Mouse (Mus musculus) embryonic facial prominence, embryonic 10.5 days (tissue): Measurements from ENCODE around the gene Cstad. TPM values are rescaled to one million over a fixed set of nuclear protein-coding genes. Genes with fewer than 3 reads are reported as not detected.
A peak's percentile ranks its signal among the peaks of the same experiment; 100 is the strongest.

Experiments
- DNase-seq: peaks from one replicate; pipeline ENCODE4 v3.0.0-alpha.2; 2017; ENCODE audit warnings: low spot score
- H3K27ac ChIP-seq: fragments of 300-500 bp; sonication (generic); replicated peaks from 2 replicates; pipeline ENCODE4 v1.5.1; 2016; ENCODE audit warnings: mild to moderate bottlenecking
- H3K27me3 ChIP-seq: fragments of 300-500 bp; sonication (generic); replicated peaks from 2 replicates; pipeline ENCODE4 v1.6.1; 2016; ENCODE audit warnings: low read depth, mild to moderate bottlenecking; ENCODE audit not compliant: poor library complexity, severe bottlenecking
- H3K36me3 ChIP-seq: fragments of 300-500 bp; sonication (generic); replicated peaks from 2 replicates; pipeline ENCODE4 v1.6.1; 2016; ENCODE audit warnings: mild to moderate bottlenecking, moderate library complexity
- H3K4me1 ChIP-seq: fragments of 300-500 bp; sonication (generic); 2 replicates; pipeline ENCODE4 v1.6.1; 2016
- H3K4me3 ChIP-seq: fragments of 300-500 bp; sonication (generic); 2 replicates; pipeline ENCODE4 v1.5.1; 2016; ENCODE audit warnings: mild to moderate bottlenecking, moderate library complexity
- H3K9me3 ChIP-seq: fragments of 300-500 bp; sonication (generic); 2 replicates; pipeline ENCODE4 v1.6.1; 2016; ENCODE audit warnings: mild to moderate bottlenecking
- WGBS: fragments of 180-500 bp; shearing (Covaris S2); methylation state at CpG from one replicate; pipeline ENCODE4 v1.1.7; 2016; 5-methylcytosine and 5-hydroxymethylcytosine counted together
- polyA plus RNA-seq: library from polyadenylated mRNA; unstranded; fragments of >200 nt; fragmentation: Nextera tagmentation; extraction: Ambion mirVana; gene quantifications from 2 replicates; pipeline ENCODE4 v1.2.1, GENCODE M21; 2016

Cstad gene
- polyA plus RNA-seq, 1 experiment from 2014 or later = 0.86 TPM

DNA sequence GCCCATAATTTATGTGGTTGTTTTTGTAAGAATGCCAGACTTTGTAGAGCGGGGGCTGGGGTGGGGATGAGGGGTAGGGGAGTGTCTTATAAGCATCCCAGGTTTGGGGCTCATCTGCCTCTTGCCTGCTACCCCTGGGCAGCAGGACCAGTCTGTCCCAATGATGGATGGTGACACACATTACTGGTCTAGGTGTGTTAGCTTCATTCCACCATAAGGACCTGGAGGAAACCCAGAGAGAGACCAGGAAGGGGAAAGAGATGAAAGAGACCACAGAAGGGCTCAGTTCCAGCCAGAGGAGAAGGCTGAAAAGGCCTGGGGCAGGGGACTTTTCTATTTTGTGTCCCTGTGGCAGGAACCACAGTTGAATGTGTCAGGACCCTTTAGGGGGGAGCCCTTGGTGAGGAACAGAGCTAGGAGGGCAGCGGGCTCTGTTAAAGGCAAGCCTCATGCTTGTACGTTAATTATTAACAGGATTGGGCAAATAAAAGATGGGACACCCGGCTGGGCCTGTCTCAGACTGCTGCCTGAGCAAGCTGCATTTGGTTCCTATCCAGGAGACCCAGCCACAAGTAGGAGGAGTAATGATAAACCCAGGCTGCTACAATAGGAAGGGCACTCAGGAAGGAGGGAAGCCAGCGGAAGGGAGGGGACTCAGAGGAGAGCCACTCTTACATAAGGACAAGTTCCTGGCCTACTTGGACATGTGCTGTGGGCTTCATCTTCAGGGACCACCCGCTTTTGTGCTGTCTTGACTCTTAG, 23.8 kb downstream of the Cstad start:
- H3K9me3 ChIP-seq = no peaks in the 10 kb centered on the region
- H3K27me3 ChIP-seq = no peaks in the 10 kb centered on the region
- H3K4me1 ChIP-seq = peaks cover 47% of the 10 kb centered on the region
- WGBS = 82% methylated on average over 6 of the region's 6 CpGs
- no peaks in the 10 kb centered on the region for H3K36me3 ChIP-seq
- DNase-seq = no peak
- no peak overlapping the region for H3K4me3 ChIP-seq
- peak overlapping the region; percentile 54 for H3K27ac ChIP-seq

- Histone ChIP-seq H3K4me1 (peaks cover 19% of the 10 kb centered on the region), H3K27me3 (no peaks in the 10 kb centered on the region), H3K9me3 (no peaks in the 10 kb centered on the region), H3K4me3 (no peak overlapping the region), H3K27ac (no peak overlapping the region), H3K36me3 (no peaks in the 10 kb centered on the region)
- DNase-seq = no peak
- 87% methylated on average over 10 of the region's 10 CpGs for WGBS
These were observed 29.0 kb downstream of the Cstad start for GRCm38 (mm10) chr2:30623873-30624272.

DNA sequence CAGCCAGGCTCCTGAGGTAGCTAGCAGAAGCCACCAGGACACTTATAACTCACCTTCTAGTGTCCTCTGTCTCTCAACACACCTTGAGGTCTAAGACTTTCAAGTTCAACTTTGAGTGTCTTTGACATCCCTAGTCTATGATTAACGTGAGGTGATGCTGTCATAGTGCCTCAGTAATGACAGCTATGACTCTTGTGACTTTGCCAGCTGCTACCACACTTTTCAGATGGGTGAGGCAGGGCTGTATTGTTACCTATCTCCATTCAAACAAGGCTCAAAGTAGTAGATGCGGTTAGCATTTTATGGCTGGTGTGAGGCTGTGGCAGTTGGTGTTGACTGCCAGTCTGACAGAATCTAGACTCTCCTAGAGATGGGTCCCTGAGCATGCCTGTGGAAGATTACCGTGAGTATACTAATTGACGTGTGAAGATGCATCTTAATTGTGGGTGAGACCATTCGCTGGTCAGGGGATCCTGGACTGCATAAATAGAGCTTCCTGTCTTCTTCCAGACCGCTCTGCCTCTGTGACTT, 30.5 kb downstream of the Cstad start:
- no peaks in the 10 kb centered on the region for H3K27me3 ChIP-seq
- peaks cover 33% of the 10 kb centered on the region for H3K4me1 ChIP-seq
- H3K27ac ChIP-seq = peak overlapping the region; percentile 68; the same call in 1 of the 2 replicates
- no peaks in the 10 kb centered on the region for H3K9me3 ChIP-seq
- DNase-seq = no peak
- whole genome bisulfite sequencing = 80% methylated on average over 6 of the region's 6 CpGs
- no peaks in the 10 kb centered on the region for H3K36me3 ChIP-seq
- H3K4me3 ChIP-seq = no peak overlapping the region

- Histone ChIP-seq H3K4me3 (no peak overlapping the region), H3K9me3 (no peaks in the 10 kb centered on the region), H3K36me3 (no peaks in the 10 kb centered on the region), H3K4me1 (peaks cover 33% of the 10 kb centered on the region), H3K27ac (peak overlapping the region; percentile 68), H3K27me3 (no peaks in the 10 kb centered on the region)
- DNase-seq = no peak
- WGBS = 79% methylated on average over 17 of the region's 17 CpGs
These were observed 31.3 kb downstream of the Cstad start for GRCm38 (mm10) chr2:30626058-30626675.

DNA sequence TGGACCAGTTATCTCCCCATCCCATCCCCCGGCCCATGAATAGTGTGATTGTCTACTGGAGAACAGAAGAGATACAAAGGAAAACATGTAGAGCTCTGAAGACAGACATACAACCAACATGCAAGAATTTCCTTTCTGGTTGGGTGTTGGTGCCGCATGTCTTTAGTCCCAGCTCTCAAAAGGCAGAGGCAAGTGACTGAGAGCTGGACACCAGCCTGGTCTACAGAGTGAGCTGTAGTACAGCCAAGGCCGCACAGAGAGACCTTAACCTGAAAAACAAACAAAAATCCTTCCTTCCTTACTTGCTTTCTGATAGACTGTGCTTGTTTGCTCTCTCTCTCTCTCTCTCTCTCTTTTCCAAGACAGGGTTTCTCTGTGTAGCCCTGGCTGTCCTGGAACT, 32.5 kb downstream of the Cstad start:
- Histone ChIP-seq H3K36me3 (no peaks in the 10 kb centered on the region), H3K4me1 (peaks cover 31% of the 10 kb centered on the region), H3K27ac (no peak overlapping the region), H3K9me3 (no peaks in the 10 kb centered on the region), H3K4me3 (no peak overlapping the region), H3K27me3 (no peaks in the 10 kb centered on the region)
- DNase-seq = no peak
- WGBS = 91% methylated on average over 3 of the region's 3 CpGs

DNA sequence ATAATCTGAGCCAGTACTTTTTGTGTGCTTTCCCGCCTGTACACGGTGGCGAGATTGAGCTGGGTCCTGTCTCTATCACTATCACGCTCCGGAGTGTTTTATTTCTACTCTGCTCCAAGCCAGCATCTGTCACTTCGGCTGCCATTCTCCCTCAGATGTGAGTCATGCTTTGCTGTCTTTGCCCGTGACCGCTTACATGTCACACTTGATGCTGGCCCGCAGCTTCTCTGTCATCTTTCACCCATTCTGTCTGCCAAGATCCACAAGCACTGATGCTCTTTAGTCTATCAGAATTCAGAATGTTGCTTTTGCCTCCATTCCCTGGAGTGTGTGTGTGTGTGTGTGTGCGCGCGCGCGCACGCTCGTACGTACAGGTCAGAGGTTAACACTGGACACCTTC, 33.5 kb downstream of the Cstad start:
- Histone ChIP-seq H3K27ac (peak overlapping the region; percentile 51; the same call in 1 of the 2 replicates), H3K9me3 (no peaks in the 10 kb centered on the region), H3K36me3 (no peaks in the 10 kb centered on the region), H3K27me3 (no peaks in the 10 kb centered on the region), H3K4me1 (peaks cover 30% of the 10 kb centered on the region), H3K4me3 (no peak overlapping the region)
- WGBS = 94% methylated on average over 17 of the region's 17 CpGs
- no peak for DNase-seq

- DNase-seq = peak; percentile 54
- H3K4me3 ChIP-seq = no peak overlapping the region
- no peaks in the 10 kb centered on the region for H3K9me3 ChIP-seq
- no peaks in the 10 kb centered on the region for H3K36me3 ChIP-seq
- 70% methylated on average over 14 of the region's 14 CpGs for WGBS
- H3K27me3 ChIP-seq = no peaks in the 10 kb centered on the region
- peak overlapping the region; percentile 51 for H3K27ac ChIP-seq
- peaks cover 30% of the 10 kb centered on the region for H3K4me1 ChIP-seq
These were observed 34.4 kb downstream of the Cstad start for GRCm38 (mm10) chr2:30629038-30629761.

DNA sequence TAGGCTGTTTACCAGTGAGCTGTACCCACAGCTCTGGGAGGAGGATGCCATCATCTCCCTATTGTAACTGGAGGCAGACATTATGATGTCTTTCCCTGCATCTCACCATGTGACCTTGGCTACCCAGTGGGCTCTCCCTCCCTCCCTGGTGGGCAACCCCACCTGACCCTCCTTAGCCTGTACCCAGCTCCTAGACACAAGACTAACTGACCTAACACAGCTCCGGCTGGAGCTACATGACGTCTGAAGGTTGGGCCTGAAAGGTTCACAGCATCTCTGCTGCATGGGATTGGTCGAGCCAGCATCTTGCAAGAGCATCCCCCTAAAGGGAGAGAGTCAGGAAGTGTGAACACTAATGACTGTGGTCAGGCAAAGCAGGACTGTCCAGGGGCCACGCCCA, 35.0 kb downstream of the Cstad start:
- WGBS = 73% methylated on average over 4 of the region's 4 CpGs
- Histone ChIP-seq H3K27me3 (no peaks in the 10 kb centered on the region), H3K9me3 (no peaks in the 10 kb centered on the region), H3K36me3 (no peaks in the 10 kb centered on the region), H3K27ac (peak overlapping the region; percentile 51), H3K4me3 (no peak overlapping the region), H3K4me1 (peaks cover 33% of the 10 kb centered on the region)
- DNase-seq = no peak

DNA sequence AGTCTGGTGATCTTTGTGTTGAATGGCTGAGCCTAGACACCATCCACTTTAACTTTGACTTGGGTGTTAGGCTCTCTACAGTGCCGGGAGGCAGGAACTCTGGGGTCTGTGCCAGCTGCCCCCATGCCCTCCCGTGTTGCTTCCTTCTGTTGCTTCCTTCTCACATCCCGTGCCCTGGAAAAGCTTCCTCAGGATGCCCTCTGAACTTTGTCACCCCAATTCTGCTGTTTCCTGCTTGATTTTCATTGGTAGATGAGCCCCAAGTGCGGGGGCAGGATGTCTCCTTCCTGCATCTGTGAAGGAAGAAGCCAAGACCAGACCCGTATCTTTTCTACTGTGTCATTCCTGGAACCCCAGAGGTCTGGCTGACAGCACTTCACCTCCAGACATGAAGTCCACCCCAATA, 41.4 kb downstream of the Cstad start:
- Histone ChIP-seq H3K9me3 (no peaks in the 10 kb centered on the region), H3K27ac (peak overlapping the region; percentile 79), H3K4me1 (peaks cover 62% of the 10 kb centered on the region), H3K4me3 (no peak overlapping the region), H3K27me3 (no peaks in the 10 kb centered on the region), H3K36me3 (no peaks in the 10 kb centered on the region)
- DNase-seq = no peak
- WGBS = 78% methylated on average over 5 of the region's 5 CpGs

- DNase-seq = no peak
- H3K9me3 ChIP-seq = no peaks in the 10 kb centered on the region
- H3K4me1 ChIP-seq = peaks cover 78% of the 10 kb centered on the region
- no peak overlapping the region for H3K4me3 ChIP-seq
- H3K27me3 ChIP-seq = no peaks in the 10 kb centered on the region
- WGBS = 90% methylated on average over 6 of the region's 6 CpGs
- peak overlapping the region; percentile 44 for H3K27ac ChIP-seq
- H3K36me3 ChIP-seq = no peaks in the 10 kb centered on the region
These were observed 43.2 kb downstream of the Cstad start for GRCm38 (mm10) chr2:30637991-30638390.

DNA sequence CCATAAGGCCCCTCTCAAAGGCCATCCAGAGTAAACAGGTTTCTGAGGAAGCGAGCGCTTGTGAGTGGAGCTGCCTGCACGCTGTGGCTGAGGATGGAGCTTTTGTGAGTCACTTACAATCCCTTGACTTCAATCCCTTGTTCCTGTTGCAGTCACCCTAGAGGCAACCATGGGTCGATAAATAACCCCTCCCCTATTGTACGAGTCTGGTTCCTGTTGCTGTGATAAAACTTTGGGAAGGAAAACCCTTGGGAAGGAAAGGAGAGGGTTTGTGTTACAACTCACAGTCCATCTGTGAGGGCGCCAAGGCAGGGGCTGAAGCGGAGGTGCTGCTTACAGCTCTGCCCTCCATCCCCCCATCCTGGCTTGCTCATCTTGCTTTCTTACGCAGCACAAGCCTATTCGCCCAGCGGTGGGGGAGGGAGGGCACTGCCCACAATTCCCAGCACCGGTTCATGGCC, 45.2 kb downstream of the Cstad start:
- Histone ChIP-seq H3K27me3 (no peaks in the 10 kb centered on the region), H3K4me1 (peaks cover 76% of the 10 kb centered on the region), H3K4me3 (peak overlapping the region; percentile 33; the same call in 1 of the 2 replicates), H3K9me3 (no peaks in the 10 kb centered on the region), H3K36me3 (no peaks in the 10 kb centered on the region), H3K27ac (peak overlapping the region; percentile 83)
- WGBS = 11% methylated on average over 11 of the region's 11 CpGs
- DNase-seq = peak; percentile 70

DNA sequence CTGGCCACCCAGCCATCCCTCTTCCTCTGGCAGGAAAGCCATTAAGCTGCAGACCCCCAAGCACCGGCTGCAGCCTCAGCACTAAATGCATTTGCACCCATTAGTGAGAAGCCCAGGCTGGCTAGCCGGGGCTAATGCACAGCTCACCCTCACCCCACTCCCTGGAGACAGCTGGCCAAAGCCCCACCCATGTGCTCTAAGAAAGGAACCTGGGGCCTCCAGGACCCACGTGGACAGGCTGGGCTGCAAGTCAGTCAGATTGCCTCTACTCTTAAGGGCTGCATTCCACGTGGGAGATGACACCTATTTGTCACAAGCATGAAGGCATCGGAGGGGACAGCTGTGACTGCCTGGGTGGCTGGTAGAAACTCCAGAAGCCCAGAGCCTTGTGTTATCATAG, 48.0 kb downstream of the Cstad start:
- H3K27ac ChIP-seq = peak overlapping the region; percentile 83
- H3K36me3 ChIP-seq = no peaks in the 10 kb centered on the region
- no peaks in the 10 kb centered on the region for H3K27me3 ChIP-seq
- WGBS = 51% methylated on average over 5 of the region's 5 CpGs
- no peaks in the 10 kb centered on the region for H3K9me3 ChIP-seq
- H3K4me3 ChIP-seq = no peak overlapping the region
- no peak for DNase-seq
- peaks cover 76% of the 10 kb centered on the region for H3K4me1 ChIP-seq
